ENCODE assay signal across 8 mouse cellular contexts in the genomic region with DNA sequence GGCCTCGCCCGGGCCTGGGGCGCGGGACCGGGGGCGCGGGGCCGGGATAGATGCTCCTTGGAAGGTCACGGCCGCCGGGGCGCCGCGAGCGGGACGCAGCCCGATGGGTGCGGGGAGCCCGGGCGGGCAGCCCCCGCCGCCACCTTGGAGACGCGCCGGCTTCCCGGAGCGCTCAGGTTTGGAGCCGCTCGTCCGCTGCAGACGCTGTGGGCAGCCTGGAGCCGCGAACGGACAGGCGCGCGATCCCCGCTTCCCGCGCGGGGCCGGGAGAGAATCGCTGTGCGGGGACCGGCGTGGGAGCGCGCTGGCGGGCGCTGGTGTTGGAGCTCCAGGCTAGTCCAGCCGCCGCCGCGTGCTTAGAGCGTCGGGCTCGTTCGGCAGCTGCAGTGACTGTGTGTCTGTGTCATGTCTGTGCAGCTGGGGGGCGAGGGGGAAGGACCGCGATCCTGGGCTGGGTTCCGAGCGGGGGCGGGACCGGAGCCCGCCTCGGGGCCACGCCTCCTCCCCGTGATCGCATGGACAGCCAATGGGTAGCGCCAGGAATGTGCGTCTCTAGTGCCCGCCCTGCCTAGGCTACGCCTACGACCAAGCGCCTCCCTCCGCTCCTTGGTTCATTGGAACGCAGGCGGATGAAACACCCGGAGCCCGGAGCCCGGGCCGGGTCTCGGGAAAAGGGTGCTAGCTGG. TPM values are rescaled to one million over a fixed set of nuclear protein-coding genes. Genes with fewer than 3 reads are reported as not detected.
DNase-seq lines count a peak whose midpoint lies in the region; ATAC-seq lines count a peak whose summit lies in the region.

A gene (minus strand): TSS at position 433 of the 686 bp plus-strand sequence.

- peak; percentile 92 for ATAC-seq in CD4-positive, CD25-positive, alpha-beta regulatory T cell, adult 4 months
- ATAC-seq in cerebellum, adult (ENCODE audit: insufficient number of reproducible peaks, low FRiP score, low TSS enrichment) = peak; percentile 93
- ATAC-seq in forebrain, embryonic 12.5 days (ENCODE audit: low FRiP score) = peak; percentile 98
- ATAC-seq in heart, embryonic 16.5 days (replicated peaks; ENCODE audit: extremely low read depth, insufficient read depth, low FRiP score) = peak; percentile 99
- ATAC-seq in liver, embryonic 13.5 days (ENCODE audit: low read depth) = peak; percentile 99
- ATAC-seq in stomach, embryonic 14.5 days (ENCODE audit: insufficient number of reproducible peaks, insufficient read depth, low FRiP score, low read depth) = peak; percentile 99

- H3K4me1 ChIP-seq in forebrain, embryonic 12.5 days = peaks cover 26% of the 10 kb centered on the region
- H3K4me1 ChIP-seq in heart, embryonic 16.5 days (ENCODE audit: control insufficient read depth, insufficient read depth, low read length) = peaks cover 21% of the 10 kb centered on the region
- peaks cover 16% of the 10 kb centered on the region for H3K4me1 ChIP-seq in liver, embryonic 13.5 days (replicated peaks)
- H3K4me1 ChIP-seq in stomach, embryonic 14.5 days (ENCODE audit: control insufficient read depth, insufficient read depth, low read length) = peaks cover 11% of the 10 kb centered on the region

- no peaks in the 10 kb centered on the region for H3K27me3 ChIP-seq in forebrain, embryonic 12.5 days
- no peaks in the 10 kb centered on the region for H3K27me3 ChIP-seq in heart, embryonic 16.5 days (ENCODE audit: control insufficient read depth, insufficient read depth, low read length)
- H3K27me3 ChIP-seq in liver, embryonic 13.5 days = peaks cover 48% of the 10 kb centered on the region
- no peaks in the 10 kb centered on the region for H3K27me3 ChIP-seq in stomach, embryonic 14.5 days (ENCODE audit: control insufficient read depth, insufficient read depth, low read length)

- H3K4me2 ChIP-seq in forebrain, embryonic 12.5 days = peak within 1 kb of the TSS; percentile 80
- peak within 1 kb of the TSS; percentile 90 for H3K4me2 ChIP-seq in heart, embryonic 16.5 days (ENCODE audit: low read depth, low read length)
- peak within 1 kb of the TSS; percentile 84 for H3K4me2 ChIP-seq in liver, embryonic 13.5 days
- peak within 1 kb of the TSS; percentile 78 for H3K4me2 ChIP-seq in stomach, embryonic 14.5 days (replicated peaks; ENCODE audit: low read depth, low read length)

- peak within 1 kb of the TSS; percentile 92 for H3K4me3 ChIP-seq in forebrain, embryonic 12.5 days (replicated peaks)
- H3K4me3 ChIP-seq in heart, embryonic 16.5 days (ENCODE audit: low read length) = peak within 1 kb of the TSS; percentile 90
- peak within 1 kb of the TSS; percentile 70 for H3K4me3 ChIP-seq in liver, embryonic 13.5 days (replicated peaks)
- H3K4me3 ChIP-seq in stomach, embryonic 14.5 days (ENCODE audit: low read depth, low read length) = peak within 1 kb of the TSS; percentile 74

- H3K9ac ChIP-seq in forebrain, embryonic 12.5 days = peak within 1 kb of the TSS; percentile 93
- peak within 1 kb of the TSS; percentile 94 for H3K9ac ChIP-seq in heart, embryonic 16.5 days (ENCODE audit: low read length)
- H3K9ac ChIP-seq in liver, embryonic 13.5 days = peak within 1 kb of the TSS; percentile 71
- peak within 1 kb of the TSS; percentile 79 for H3K9ac ChIP-seq in stomach, embryonic 14.5 days (replicated peaks; ENCODE audit: low read depth, low read length)

- peak; percentile 98 to 99 for DNase-seq in kidney, postnatal 25 days
- peak; percentile 80 for DNase-seq in liver, embryonic 13.5 days
- peak; percentile 78 to 79 for DNase-seq in natural killer cell, adult 2 months (ENCODE audit: low spot score in 2 of 2)

- H3K36me3 ChIP-seq in forebrain, embryonic 12.5 days (replicated peaks) = no peaks in the 10 kb centered on the region
- no peaks in the 10 kb centered on the region for H3K36me3 ChIP-seq in heart, embryonic 16.5 days (ENCODE audit: control insufficient read depth, insufficient read depth)
- H3K36me3 ChIP-seq in liver, embryonic 13.5 days = no peaks in the 10 kb centered on the region
- H3K36me3 ChIP-seq in stomach, embryonic 14.5 days (ENCODE audit: control insufficient read depth, insufficient read depth, low read length) = no peaks in the 10 kb centered on the region

- H3K9me3 ChIP-seq in forebrain, embryonic 12.5 days = no peaks in the 10 kb centered on the region
- H3K9me3 ChIP-seq in heart, embryonic 16.5 days (replicated peaks; ENCODE audit: control insufficient read depth, low read length) = no peaks in the 10 kb centered on the region
- H3K9me3 ChIP-seq in liver, embryonic 13.5 days (replicated peaks) = no peaks in the 10 kb centered on the region
- H3K9me3 ChIP-seq in stomach, embryonic 14.5 days (ENCODE audit: control insufficient read depth, low read depth, low read length) = no peaks in the 10 kb centered on the region

- under 1% methylated on average over 80 of the region's 84 CpGs for WGBS in forebrain, embryonic 12.5 days
- under 1% methylated on average over 80 of the region's 84 CpGs for WGBS in heart, embryonic 16.5 days
- WGBS in liver, embryonic 13.5 days (ENCODE audit: insufficient replicate concordance) = under 1% methylated on average over 70 of the region's 84 CpGs
- 1% methylated on average over 76 of the region's 84 CpGs for WGBS in stomach, embryonic 14.5 days

- peak within 1 kb of the TSS; percentile 97 for H3K27ac ChIP-seq in forebrain, embryonic 12.5 days
- peak within 1 kb of the TSS; percentile 95 for H3K27ac ChIP-seq in heart, embryonic 16.5 days (ENCODE audit: low read length)
- H3K27ac ChIP-seq in liver, embryonic 13.5 days = no peak within 1 kb of the TSS
- H3K27ac ChIP-seq in stomach, embryonic 14.5 days (ENCODE audit: low read length) = peak within 1 kb of the TSS; percentile 92

RNA-seq across cellular contexts. Expression of the gene that starts here (rescaled TPM):
- under 1 TPM in 1 of 2 experiments, not detected in 1; 0.32 TPM for polyA plus RNA-seq in CD4-positive, CD25-positive, alpha-beta regulatory T cell, adult 4 months (2017; shearing (Covaris generic))
- polyA plus RNA-seq in forebrain, embryonic 12.5 days (2016; fragmentation: Nextera tagmentation; extraction: Ambion mirVana) = 11.0 and 12.2 TPM in 2 replicates
- 5.6 and 7.7 TPM in 2 replicates for polyA plus RNA-seq in heart, embryonic 16.5 days (2015; fragmentation: Nextera tagmentation; extraction: Ambion mirVana)
- 0.67 and 0.75 TPM in 2 replicates for polyA plus RNA-seq in liver, embryonic 13.5 days (2015; fragmentation: Nextera tagmentation; extraction: Ambion mirVana)
- polyA plus RNA-seq in stomach, embryonic 14.5 days (2014; fragmentation: Nextera tagmentation; extraction: Ambion mirVana) = 13.4 and 15.0 TPM in 2 replicates

Comparison
In these comparisons a context has a peak if more than half of its experiments do, and no peak if none do; other contexts are left out.
1. Peak in ATAC-seq in CD4-positive, CD25-positive, alpha-beta regulatory T cell, adult 4 months; RNA of the gene not detected or under 1 TPM.
2. Peak in DNase-seq, ATAC-seq, H3K4me3 ChIP-seq, H3K9ac ChIP-seq and H3K4me2 ChIP-seq in liver, embryonic 13.5 days; RNA of the gene not detected or under 1 TPM.